Mouse (Mus musculus) bone marrow macrophage, adult 2 months (primary cell): ENCODE measurements at regions not wholly inside any gene's neighbourhood (a gene's known extent, or its start where the extent isn't known, plus 50 kb on each side); places are given as distances from the start of the nearest gene placed in this dataset.

ENCODE experiments used
- CTCF ChIP-seq: IDR thresholded peaks from 2 replicates; pipeline ENCODE4 v1.5.1; 2012; ENCODE audit warnings: low read depth, mild to moderate bottlenecking, low read length, moderate library complexity
- POLR2A ChIP-seq: IDR thresholded peaks from 2 replicates; pipeline ENCODE4 v1.6.1; 2012; ENCODE audit warnings: mild to moderate bottlenecking, low read depth, low read length, borderline replicate concordance

GRCm38 (mm10) chr15:62286666-62287655 is 1364.1 kb upstream of the A1bg start:
- no peak for TF ChIP-seq POLR2A
- TF ChIP-seq CTCF = no peak
